Mouse (Mus musculus) bone marrow, adult 2 months (tissue): ENCODE measurements around the gene Usp7.

Experiments used
- CTCF ChIP-seq: fragments of 200-500 bp; IDR thresholded peaks from 2 replicates; pipeline ENCODE4 v1.5.1; 2011; ENCODE audit warnings: low read length, control low read depth; ENCODE audit not compliant: control insufficient read depth, insufficient read depth
- POLR2A ChIP-seq: fragments of 200-500 bp; IDR thresholded peaks from 2 replicates; pipeline ENCODE4 v1.6.1; 2011; ENCODE audit warnings: low read depth, mild to moderate bottlenecking, control low read depth, low read length, borderline replicate concordance; ENCODE audit not compliant: control insufficient read depth

DNA sequence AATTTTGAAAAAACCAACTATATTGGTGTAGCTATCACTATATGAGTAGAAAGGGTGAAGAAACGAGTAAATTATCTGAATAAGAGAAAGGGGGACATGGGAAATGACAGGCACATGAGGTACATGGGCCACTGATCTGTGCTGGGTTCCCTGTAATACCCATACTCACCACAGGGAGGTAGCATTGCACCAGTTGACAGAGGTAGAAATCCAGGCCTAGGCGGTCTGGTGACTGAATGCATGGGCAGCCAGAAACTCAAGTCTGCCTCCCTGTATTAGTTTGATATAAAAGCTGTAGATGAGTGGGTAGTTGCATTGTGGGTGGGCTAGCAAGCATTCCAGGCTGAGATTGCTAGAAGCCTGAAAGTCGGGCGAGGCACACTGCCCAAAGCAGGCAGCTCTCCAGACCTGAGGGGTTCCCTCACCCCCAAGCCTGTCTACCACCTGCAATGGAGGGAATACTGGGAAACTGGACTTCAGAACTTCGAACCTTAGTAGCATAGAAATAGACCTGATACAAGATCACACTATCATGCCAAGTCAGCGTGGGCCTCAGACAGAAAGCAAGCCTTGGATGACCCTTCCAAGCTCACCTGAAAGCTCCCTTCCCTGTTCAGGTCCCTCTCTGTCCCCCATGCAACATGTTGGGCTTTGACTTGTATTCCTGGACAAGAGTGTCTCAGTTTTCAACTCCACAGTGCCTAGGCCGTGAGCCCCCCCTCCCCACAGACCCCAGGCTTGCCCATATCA is 105.8 kb downstream of the Usp7 start:
- TF ChIP-seq CTCF (peak; percentile 92), POLR2A (no peak)
